Mouse (Mus musculus) ovary, postnatal 14 days (tissue): ENCODE measurements at regions not wholly inside any gene's neighbourhood (a gene's known extent, or its start where the extent isn't known, plus 50 kb on each side); places are given as distances from the start of the nearest gene placed in this dataset.
"Not testable (repeated sequence)": the region's sequence is repeated elsewhere in the genome, so short reads cannot be mapped to it uniquely, and the experiment has no call there.

ENCODE experiments used
- DNase-seq: peaks from one replicate; pipeline ENCODE4 v3.0.0; 2022; ENCODE audit warnings: low spot score

DNA sequence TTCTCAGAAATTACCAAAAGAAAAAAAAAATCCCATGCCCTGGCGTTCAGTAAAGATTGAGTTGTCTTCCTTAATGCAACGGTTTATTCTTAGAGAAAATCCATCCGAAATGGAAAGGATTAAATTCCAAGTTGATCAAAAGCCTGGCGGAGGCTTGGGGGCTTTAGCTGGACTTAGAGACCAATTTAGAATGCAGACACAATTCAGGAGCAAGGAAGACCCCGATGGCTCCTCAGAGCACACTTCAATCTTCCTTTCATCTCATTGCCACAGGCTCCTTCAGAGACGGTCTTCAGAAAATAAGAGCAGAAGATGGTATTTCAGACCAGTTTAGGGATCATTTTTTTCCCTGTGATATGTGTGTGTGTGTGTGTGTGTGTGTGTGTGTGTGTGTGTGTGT lies 171.8 kb downstream of the Ankrd50 start:
- DNase-seq: no peak

GRCm38 (mm10) chr3:38312121-38312520 lies 172.5 kb downstream of the Ankrd50 start:
- DNase-seq: no peak

- DNase-seq: no peak
Measured at GRCm38 (mm10) chr3:38299898-38300751, 184.5 kb downstream of the Ankrd50 start.

- DNase-seq: no peak
Measured at GRCm38 (mm10) chr3:38299236-38299897, 185.3 kb downstream of the Ankrd50 start.

DNA sequence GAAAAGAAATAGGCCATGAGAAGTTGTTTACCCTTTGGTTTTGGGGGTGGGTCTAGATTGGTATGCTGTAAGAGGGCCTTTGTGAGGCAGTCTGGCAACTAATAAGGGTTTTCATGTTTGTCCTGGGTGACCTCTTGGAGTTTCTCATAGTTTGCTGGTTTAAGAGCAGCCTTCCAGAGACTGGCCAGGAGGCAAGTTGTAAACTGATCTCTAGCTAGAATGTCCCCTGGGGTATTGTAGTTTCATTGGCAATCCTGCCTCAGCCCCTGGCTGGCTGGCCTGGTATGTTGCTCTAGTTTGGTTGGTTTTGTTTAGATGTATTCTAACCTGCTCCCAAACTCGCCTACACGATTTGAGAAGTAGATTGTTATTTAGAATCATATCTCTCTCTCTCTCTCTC lies 187.1 kb downstream of the Ankrd50 start:
- DNase-seq: no peak

DNA sequence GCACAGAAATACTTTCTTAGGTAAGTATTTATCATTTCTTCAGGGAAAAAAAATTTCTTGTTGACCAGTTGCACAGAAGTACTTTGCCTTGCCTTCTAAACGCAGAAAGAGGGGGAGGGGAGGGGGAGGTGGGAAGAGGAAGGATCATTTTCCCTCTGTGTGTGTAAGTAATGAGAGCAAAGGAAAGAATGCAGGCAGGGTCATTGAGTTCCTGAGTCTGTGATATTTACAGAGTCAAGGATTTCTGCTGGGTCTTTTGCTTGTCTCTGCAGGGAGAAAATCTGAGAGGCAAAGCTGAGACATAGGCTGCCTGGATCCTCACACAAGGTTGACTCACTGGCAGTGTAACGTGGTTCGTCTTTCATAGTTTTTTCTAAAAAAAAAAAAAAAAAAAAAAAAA lies 195.6 kb downstream of the Ankrd50 start:
- no peak for DNase-seq

GRCm38 (mm10) chr3:38283687-38284124 lies 200.9 kb downstream of the Ankrd50 start:
- no peak for DNase-seq

DNA sequence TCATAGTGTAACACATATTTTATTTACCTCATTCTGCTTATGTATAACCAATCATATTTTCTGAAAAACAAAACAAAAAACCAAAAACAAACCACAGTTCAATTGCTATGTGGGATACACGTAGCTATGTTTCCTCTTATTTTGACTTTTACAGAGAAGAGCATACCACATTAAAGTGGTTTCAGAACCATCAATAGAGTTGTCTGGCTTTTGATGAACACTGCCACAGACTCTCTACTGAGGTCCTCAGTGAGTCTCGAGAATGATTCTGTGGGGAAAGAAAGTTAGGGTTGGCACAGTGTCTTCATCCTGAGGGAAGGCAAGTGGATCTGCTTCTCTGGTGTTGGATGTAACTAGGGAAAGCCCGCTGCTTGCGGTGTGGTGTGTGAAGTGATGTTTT lies 201.8 kb downstream of the Ankrd50 start:
- no peak for DNase-seq

DNA sequence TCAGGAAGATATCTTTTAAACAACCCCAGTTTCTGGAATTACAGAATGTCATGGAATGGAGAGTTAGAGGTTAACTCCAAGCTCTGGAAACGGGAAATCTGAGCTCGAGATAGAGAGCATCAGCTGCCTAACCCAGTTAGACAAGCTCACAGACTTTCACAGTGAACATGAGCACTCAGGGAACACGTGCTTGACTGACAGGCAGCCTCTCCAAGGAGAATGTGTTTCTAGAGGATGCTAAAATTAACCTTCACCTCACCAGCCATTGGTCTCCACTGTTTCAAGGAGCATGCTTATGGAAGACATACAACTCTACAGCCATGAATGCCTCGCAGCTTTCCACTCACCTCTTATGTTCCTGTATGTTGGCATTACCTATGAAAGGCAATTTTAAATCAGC lies 203.0 kb downstream of the Ankrd50 start:
- no peak for DNase-seq

DNA sequence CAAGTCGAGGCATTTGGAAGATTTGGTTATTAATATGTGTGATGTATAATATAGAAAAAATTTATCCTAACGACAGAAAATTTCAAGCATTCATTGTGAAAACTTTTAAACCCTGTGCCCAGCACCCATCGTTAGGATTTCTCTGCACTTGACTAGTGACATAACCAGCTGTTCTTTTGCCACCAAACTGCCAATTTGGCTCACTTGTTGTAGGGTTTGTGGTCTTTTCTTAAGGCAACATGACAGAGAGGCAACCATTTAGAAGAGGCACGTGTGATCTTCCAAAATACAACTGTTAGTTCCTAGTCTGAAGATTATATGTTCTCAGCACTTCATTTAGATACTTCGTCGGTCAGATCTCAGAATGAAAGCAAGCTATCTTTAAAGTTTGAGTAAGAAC lies 203.8 kb downstream of the Ankrd50 start:
- DNase-seq: no peak

DNA sequence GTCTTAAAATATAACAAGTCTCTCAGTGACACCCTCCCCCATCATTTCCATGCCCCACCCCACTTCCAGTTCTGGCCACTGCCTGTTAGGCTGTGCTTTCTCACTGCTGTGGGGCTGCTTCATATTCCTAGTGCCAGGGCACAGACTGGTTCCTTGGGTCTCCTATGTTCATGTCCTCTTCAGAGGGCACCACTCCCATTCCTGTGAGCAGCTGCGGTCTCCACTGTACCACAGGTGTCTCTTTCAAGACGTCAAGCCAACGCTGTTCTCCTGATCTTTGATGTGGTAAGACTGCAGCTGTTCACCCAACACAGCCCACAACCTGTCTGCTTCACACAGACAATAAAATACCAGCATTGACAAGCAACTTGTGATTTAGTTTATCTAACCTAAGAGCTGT lies 204.5 kb downstream of the Ankrd50 start:
- DNase-seq: no peak

DNA sequence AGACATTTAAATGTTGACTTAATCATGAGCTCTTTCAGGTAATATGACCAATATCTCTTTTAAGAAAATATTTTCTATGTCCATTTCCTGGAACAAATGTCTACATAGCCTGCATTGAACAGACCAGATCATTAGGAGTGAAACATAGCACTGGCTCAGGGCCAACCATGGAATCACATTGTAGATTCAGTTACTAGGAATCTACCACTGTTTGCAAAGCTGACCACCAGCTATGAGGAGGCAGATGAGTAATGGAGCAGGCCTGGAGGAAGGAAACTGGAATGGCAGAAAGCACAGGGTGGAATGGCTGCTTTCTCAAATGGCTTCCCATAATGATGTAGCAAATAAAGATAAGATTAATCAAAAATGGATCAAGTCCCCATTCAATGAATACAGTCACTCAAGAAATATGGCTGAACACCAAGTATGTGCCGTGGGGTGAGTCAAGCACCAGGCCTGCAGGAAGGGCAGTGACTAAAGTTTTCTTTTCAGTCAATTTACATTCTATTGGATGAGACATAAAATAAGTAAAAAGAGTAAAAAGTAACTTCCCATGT lies 207.6 kb downstream of the Ankrd50 start:
- DNase-seq: no peak

GRCm38 (mm10) chr3:38275321-38275720 lies 209.3 kb downstream of the Ankrd50 start:
- no peak for DNase-seq

DNA sequence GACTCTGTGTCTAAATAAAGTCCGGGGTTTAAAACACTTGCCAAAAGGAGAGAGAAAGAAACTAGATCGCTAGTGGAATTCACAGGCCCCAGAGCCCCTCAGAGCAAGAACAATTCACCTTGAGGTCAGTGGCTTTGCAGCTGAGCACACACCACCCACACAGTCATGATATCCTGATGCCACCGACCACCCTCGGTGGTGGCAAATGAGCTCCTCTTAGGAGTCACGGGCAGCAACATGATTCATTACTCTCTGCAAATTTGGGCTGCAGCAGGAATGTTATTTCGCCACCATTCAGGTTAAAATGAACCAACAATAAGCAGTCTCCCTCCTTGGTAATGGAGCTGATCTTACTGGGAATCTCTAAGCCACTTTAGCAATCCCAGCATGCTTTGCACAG lies 213.9 kb downstream of the Ankrd50 start:
- no peak for DNase-seq

DNA sequence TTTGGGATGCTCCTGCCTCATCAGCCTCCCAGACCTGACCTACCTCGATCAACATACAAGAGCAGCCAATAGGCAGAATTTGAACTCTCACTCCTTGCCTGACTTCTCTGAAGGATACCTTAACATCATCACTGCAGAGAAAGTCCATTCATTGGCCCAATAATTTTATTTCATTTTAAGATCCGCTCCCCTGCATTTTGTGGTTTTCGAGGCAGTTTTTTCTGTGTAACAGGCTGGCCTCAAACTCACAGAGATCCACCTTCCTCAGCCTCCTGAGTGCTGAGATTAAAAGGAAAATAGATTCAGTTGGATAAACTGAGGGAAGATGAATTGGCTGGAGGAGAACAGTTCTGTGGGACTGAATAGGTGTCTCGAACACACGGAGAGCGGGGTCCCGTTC lies 216.4 kb downstream of the Ankrd50 start:
- no peak for DNase-seq

- no peak for DNase-seq
Measured at GRCm38 (mm10) chr3:38263261-38264141, 221.1 kb downstream of the Ankrd50 start.

DNA sequence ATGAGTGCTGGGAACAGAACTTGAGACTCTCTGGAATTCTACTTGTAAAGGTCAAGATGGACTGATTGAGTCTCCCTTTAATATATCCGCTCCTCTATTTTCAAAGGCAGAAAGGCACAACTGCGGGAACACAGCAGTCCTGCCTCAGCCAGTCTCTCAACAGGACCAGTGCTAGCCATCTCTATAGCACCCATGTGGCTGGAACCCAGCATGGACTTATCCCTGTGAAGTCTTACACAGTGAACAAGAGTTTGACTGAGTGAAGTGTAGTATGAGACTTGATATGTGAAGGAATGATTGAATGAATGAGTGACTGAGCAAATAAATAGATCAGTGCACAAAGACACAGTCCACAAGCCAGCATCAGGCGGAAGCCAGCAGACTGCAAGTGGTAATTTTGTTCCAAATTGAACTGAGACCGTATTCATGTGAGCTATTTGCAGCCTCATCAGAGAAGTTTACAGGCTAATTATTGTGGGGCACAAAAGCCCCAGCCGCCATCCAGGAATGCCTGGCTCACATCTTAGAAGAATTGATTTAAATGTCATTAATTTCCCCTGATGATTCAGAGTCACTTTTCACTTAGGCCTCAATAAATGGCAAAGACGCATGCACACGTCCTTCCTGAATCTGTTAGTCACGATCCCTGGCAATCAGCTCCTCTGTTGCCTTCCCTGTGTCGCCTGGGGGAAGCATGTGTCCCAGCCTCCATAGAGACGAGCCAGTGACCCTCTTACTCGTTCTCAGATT lies 223.1 kb downstream of the Ankrd50 start:
- DNase-seq: no peak

GRCm38 (mm10) chr3:38259223-38259622 lies 225.4 kb downstream of the Ankrd50 start:
- not testable (repeated sequence) for DNase-seq

DNA sequence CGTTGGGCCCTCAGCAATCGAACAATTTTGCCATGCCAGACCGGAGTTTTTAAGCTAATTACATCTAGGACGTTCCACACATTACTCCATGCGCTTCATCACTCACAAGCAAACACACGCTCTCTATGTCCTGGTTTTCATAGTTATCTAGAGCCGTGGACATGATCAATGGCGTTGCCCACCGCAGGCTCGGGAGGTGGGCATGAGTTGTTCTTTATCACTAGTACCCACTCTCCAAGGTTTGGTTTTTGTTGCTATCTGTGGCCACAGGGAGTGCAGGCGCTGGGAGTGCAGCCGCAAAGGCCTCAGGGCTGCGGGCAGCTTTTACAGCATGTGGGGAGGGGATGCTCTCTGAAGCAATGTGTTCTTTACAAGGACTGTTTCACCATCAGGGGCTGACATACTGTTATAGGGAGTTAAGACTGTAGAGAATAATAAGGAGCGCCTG lies 226.8 kb downstream of the Ankrd50 start:
- no peak for DNase-seq

DNA sequence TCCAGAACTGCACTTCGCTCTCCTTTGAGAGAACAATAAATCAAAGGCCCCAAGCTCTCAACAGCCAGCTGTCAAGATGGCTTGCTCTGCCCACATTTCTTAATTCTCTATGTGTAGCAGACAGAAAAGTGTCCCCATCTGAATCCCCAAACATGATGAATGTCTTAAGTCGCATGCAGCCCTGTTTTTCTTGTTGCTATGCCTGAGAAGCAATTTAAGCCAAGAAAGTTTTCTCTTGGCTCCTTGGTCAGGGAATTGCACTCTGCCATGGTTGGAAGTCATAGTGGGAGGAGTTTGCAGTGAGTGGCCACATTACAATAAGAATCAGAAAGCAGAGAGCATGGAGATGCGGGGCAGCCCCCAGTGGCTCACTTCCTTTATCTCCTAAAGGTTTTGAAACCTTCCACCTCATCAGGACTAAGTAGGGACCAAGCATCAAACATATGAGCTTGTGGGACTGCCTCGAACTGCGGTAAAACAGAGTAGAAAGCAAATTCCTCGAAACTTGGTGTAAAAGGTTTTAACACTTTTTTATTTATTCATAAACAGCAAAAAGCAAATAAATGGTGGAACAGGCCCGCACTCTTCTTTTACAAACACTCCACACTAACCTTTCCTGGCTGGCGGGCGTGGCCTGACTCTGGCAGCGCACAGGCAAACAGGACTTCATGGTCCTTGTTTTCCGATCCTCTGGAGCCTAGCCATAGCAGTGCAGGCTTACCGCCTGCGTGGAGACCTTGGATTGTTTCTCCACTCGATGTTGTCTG lies 227.4 kb downstream of the Ankrd50 start:
- no peak for DNase-seq

- no peak for DNase-seq
Measured at GRCm38 (mm10) chr3:38255674-38256073, 229.0 kb downstream of the Ankrd50 start.
